Mouse (Mus musculus) MEL (cell line): ENCODE data around the gene Sipa1l3. TPM values are rescaled to one million over a fixed set of nuclear protein-coding genes. Genes with fewer than 3 reads are reported as not detected.

ENCODE experiments used
- DNase-seq: peaks from one replicate; pipeline ENCODE4 v3.0.0; 2011; ENCODE audit warnings: low read depth, low spot score
- H3K27ac ChIP-seq: 2 replicates; pipeline ENCODE4 v1.5.1; 2012; ENCODE audit warnings: low read depth, mild to moderate bottlenecking, control low read depth, low read length, moderate library complexity; ENCODE audit not compliant: control insufficient read depth
- H3K27me3 ChIP-seq, 2 experiments: fragments of 150-350 bp in 1 of 2; sonication (generic) in 1 of 2; 2 replicates each; pipeline ENCODE4 v1.6.1; 2012; ENCODE audit warnings: low read length in 2 of 2, mild to moderate bottlenecking in 2 of 2, improper control_type of control experiment in 1 of 2, moderate library complexity in 1 of 2; ENCODE audit not compliant: insufficient read depth in 2 of 2, control insufficient read depth in 1 of 2
- H3K36me3 ChIP-seq, 2 experiments: 2 replicates each; pipeline ENCODE4 v1.6.1; 2012 to 2014; ENCODE audit warnings: low read length in 2 of 2, improper control_type of control experiment in 1 of 2, inconsistent platforms in 1 of 2, mild to moderate bottlenecking in 1 of 2; ENCODE audit not compliant: insufficient read depth in 2 of 2, control insufficient read depth in 1 of 2
- H3K4me1 ChIP-seq, 2 experiments: fragments of 150-350 bp in 1 of 2; sonication (generic) in 1 of 2; 2 replicates each; pipeline ENCODE4 v1.6.1; 2012; ENCODE audit warnings: low read length in 2 of 2, improper control_type of control experiment in 1 of 2, mild to moderate bottlenecking in 1 of 2; ENCODE audit not compliant: insufficient read depth in 2 of 2, control insufficient read depth in 1 of 2
- H3K4me3 ChIP-seq, 2 experiments: fragments of 150-350 bp in 1 of 2; sonication (generic) in 1 of 2; 2 replicates each; pipeline ENCODE4 v1.5.1; 2012; ENCODE audit warnings: low read depth in 2 of 2, low read length in 2 of 2, mild to moderate bottlenecking in 2 of 2, moderate library complexity in 2 of 2, control low read depth in 1 of 2, improper control_type of control experiment in 1 of 2; ENCODE audit not compliant: control insufficient read depth in 1 of 2, insufficient read depth in 1 of 2
- H3K79me2 ChIP-seq: 2 replicates; pipeline ENCODE4 v1.6.1; 2012; ENCODE audit warnings: mild to moderate bottlenecking, low read length, moderate library complexity; ENCODE audit not compliant: control insufficient read depth, poor library complexity, insufficient read depth
- H3K9ac ChIP-seq: 2 replicates; pipeline ENCODE4 v1.6.1; 2012; ENCODE audit warnings: low read depth, mild to moderate bottlenecking, control low read depth, low read length, moderate library complexity; ENCODE audit not compliant: control insufficient read depth, poor library complexity, severe bottlenecking
- H3K9me3 ChIP-seq: fragments of 150-350 bp; sonication (generic); replicated peaks from 2 replicates; pipeline ENCODE4 v1.6.1; 2012; ENCODE audit warnings: mild to moderate bottlenecking, low read length, improper control_type of control experiment, moderate library complexity; ENCODE audit not compliant: insufficient read depth
- BHLHE40 ChIP-seq: IDR thresholded peaks from 2 replicates; pipeline ENCODE4 v1.6.1; 2012; ENCODE audit warnings: low read depth, mild to moderate bottlenecking, inconsistent platforms, low read length, improper control_type of control experiment, borderline replicate concordance
- CHD1 ChIP-seq: IDR thresholded peaks from 2 replicates; pipeline ENCODE4 v1.6.1; 2012; ENCODE audit warnings: low read depth, mild to moderate bottlenecking, inconsistent platforms, low read length, improper control_type of control experiment
- CTCF ChIP-seq, 3 experiments: IDR thresholded peaks in 2 of 3; conservative IDR thresholded peaks in 1 of 3; 2 replicates each; pipeline ENCODE4 v1.5.1; 2011 to 2012; ENCODE audit warnings: low read length in 3 of 3, low read depth in 2 of 3, mild to moderate bottlenecking in 2 of 3, improper control_type of control experiment in 1 of 3, inconsistent platforms in 1 of 3, mixed read lengths in 1 of 3, moderate library complexity in 1 of 3; ENCODE audit not compliant: control insufficient read depth in 1 of 3, insufficient read depth in 1 of 3, poor library complexity in 1 of 3, severe bottlenecking in 1 of 3
- E2F4 ChIP-seq: IDR thresholded peaks from 2 replicates; pipeline ENCODE4 v1.6.1; 2011; ENCODE audit warnings: low read depth, low read length, improper control_type of control experiment, borderline replicate concordance
- EP300 ChIP-seq, 2 experiments: IDR thresholded peaks; 2 replicates each; pipeline ENCODE4 v1.6.1; 2011; ENCODE audit warnings: improper control_type of control experiment in 2 of 2, low read length in 2 of 2, low read depth in 1 of 2, mild to moderate bottlenecking in 1 of 2
- KAT2A ChIP-seq: conservative IDR thresholded peaks from 2 replicates; pipeline ENCODE4 v1.6.1; 2012; ENCODE audit warnings: low read depth, low read length, improper control_type of control experiment, inconsistent platforms
- MAFK ChIP-seq: IDR thresholded peaks from 2 replicates; pipeline ENCODE4 v1.6.1; 2011; ENCODE audit warnings: low read depth, mild to moderate bottlenecking, low read length, improper control_type of control experiment, borderline replicate concordance
- MAX ChIP-seq: IDR thresholded peaks from 2 replicates; pipeline ENCODE4 v1.6.1; 2011; ENCODE audit warnings: low read length, improper control_type of control experiment
- MAZ ChIP-seq: IDR thresholded peaks from 2 replicates; pipeline ENCODE4 v1.6.1; 2012; ENCODE audit warnings: low read depth, mild to moderate bottlenecking, inconsistent platforms, low read length, improper control_type of control experiment
- MXI1 ChIP-seq: IDR thresholded peaks from 2 replicates; pipeline ENCODE4 v1.6.1; 2011; ENCODE audit warnings: mild to moderate bottlenecking, low read depth, low read length, improper control_type of control experiment
- NELFE ChIP-seq: IDR thresholded peaks from 2 replicates; pipeline ENCODE4 v1.6.1; 2011; ENCODE audit warnings: low read depth, low read length, improper control_type of control experiment
- POLR2A ChIP-seq, 2 experiments: IDR thresholded peaks; 2 replicates each; pipeline ENCODE4 v1.6.1; 2011 to 2012; ENCODE audit warnings: low read length in 2 of 2, mild to moderate bottlenecking in 2 of 2, control low read depth in 1 of 2, improper control_type of control experiment in 1 of 2, low read depth in 1 of 2, moderate library complexity in 1 of 2; ENCODE audit not compliant: control insufficient read depth in 1 of 2, insufficient read depth in 1 of 2, poor library complexity in 1 of 2
- POLR2AphosphoS5 ChIP-seq: IDR thresholded peaks from 2 replicates; pipeline ENCODE4 v1.6.1; 2012; ENCODE audit warnings: low read depth, borderline replicate concordance, mild to moderate bottlenecking, inconsistent platforms, low read length, moderate library complexity, mixed read lengths
- RAD21 ChIP-seq: IDR thresholded peaks from 2 replicates; pipeline ENCODE4 v1.6.1; 2011; ENCODE audit warnings: mild to moderate bottlenecking, low read depth, low read length, improper control_type of control experiment
- SIN3A ChIP-seq: IDR thresholded peaks from 2 replicates; pipeline ENCODE4 v1.6.1; 2012; ENCODE audit warnings: low read length, improper control_type of control experiment, inconsistent platforms
- TAL1 ChIP-seq: IDR thresholded peaks from 2 replicates; pipeline ENCODE4 v1.6.1; 2012; ENCODE audit warnings: mild to moderate bottlenecking, inconsistent platforms, low read length, moderate library complexity, mixed read lengths
- TBP ChIP-seq: IDR thresholded peaks from 2 replicates; pipeline ENCODE4 v1.8.0; 2011; ENCODE audit warnings: low read depth, low read length, improper control_type of control experiment
- USF1 ChIP-seq: IDR thresholded peaks from 2 replicates; pipeline ENCODE4 v1.6.1; 2014; ENCODE audit warnings: low read depth, mild to moderate bottlenecking, inconsistent platforms, low read length, improper control_type of control experiment, moderate library complexity
- USF2 ChIP-seq, 2 experiments: IDR thresholded peaks; 2 replicates each; pipeline ENCODE4 v1.6.1; 2011 to 2012; ENCODE audit warnings: improper control_type of control experiment in 2 of 2, low read length in 2 of 2, borderline replicate concordance in 1 of 2, inconsistent platforms in 1 of 2, low read depth in 1 of 2, mild to moderate bottlenecking in 1 of 2; ENCODE audit not compliant: insufficient read depth in 1 of 2
- ZC3H11A ChIP-seq: IDR thresholded peaks from 2 replicates; pipeline ENCODE4 v1.6.1; 2012; ENCODE audit warnings: low read depth, mild to moderate bottlenecking, inconsistent platforms, low read length, improper control_type of control experiment
- ZKSCAN1 ChIP-seq: IDR thresholded peaks from 2 replicates; pipeline ENCODE4 v1.6.1; 2012; ENCODE audit warnings: low read depth, mild to moderate bottlenecking, inconsistent platforms, low read length, improper control_type of control experiment, moderate library complexity
- ZMIZ1 ChIP-seq: IDR thresholded peaks from 2 replicates; pipeline ENCODE4 v1.6.1; 2012; ENCODE audit warnings: low read depth, mild to moderate bottlenecking, inconsistent platforms, low read length, improper control_type of control experiment, moderate library complexity
- ZNF384 ChIP-seq: IDR thresholded peaks from 2 replicates; pipeline ENCODE4 v1.6.1; 2012; ENCODE audit warnings: low read depth, mild to moderate bottlenecking, inconsistent platforms, low read length, improper control_type of control experiment
- polyA plus RNA-seq, 2 experiments: library from polyadenylated mRNA; stranded (reverse) in 1 of 2; unstranded in 1 of 2; fragments of >175 nt in 1 of 2; fragments of >200 nt in 1 of 2; gene quantifications; 2 replicates each; pipeline versions ENCODE4 v1.2.1 to v1.2.4; 2012; ENCODE audit warnings: low replicate concordance in 2 of 2, low read depth in 1 of 2; ENCODE audit not compliant: insufficient read length in 2 of 2, insufficient read depth in 1 of 2, missing spikeins in 1 of 2
- total RNA-seq: library from RNA; depleted of rRNA; stranded (reverse); fragments of 300-350 nt; gene quantifications from 2 replicates; pipeline ENCODE4 v1.2.3, GENCODE M21; 2012

The Sipa1l3 gene
- total and polyA plus RNA-seq, 3 experiments: 14.9 to 49.4 TPM; not detected in 1

- TF ChIP-seq POLR2AphosphoS5: no peak
- no peak for TF ChIP-seq MAZ
- TF ChIP-seq ZC3H11A: peak; percentile 7; the same call in 1 of the 2 replicates
- no peak for TF ChIP-seq ZMIZ1
- peak; percentile 37 for TF ChIP-seq RAD21
Observed at GRCm38 (mm10) chr7:29558744-29559143, 40.3 kb upstream of the Sipa1l3 start (continued).

GRCm38 (mm10) chr7:29556283-29556682 lies 37.8 kb upstream of the Sipa1l3 start:
- TF ChIP-seq NELFE (no peak), USF2 (IDR thresholded peaks at IDR 0.05; ENCODE audit: borderline replicate concordance in 1 of 2, insufficient read depth in 1 of 2, low read depth in 1 of 2, low read length in 2 of 2) (no peak), TBP (no peak), SIN3A (no peak), TAL1 (no peak), CHD1 (no peak), ZNF384 (no peak), KAT2A (no peak), MAFK (no peak), POLR2AphosphoS5 (no peak), CTCF (IDR thresholded peaks at IDR 0.05 in 2 of 3, conservative IDR thresholded peaks at IDR 0.05 in 1 of 3; ENCODE audit: control insufficient read depth in 1 of 3, insufficient read depth in 1 of 3, low read depth in 2 of 3, low read length in 3 of 3, poor library complexity in 1 of 3, severe bottlenecking in 1 of 3) (no peak), BHLHE40 (no peak), ZMIZ1 (no peak)
- no peaks in the 10 kb centered on the region for H3K27me3 ChIP-seq
- H3K9me3 ChIP-seq: no peaks in the 10 kb centered on the region
- no peak overlapping the region; the same call in 1 of the 2 replicates for H3K27ac ChIP-seq
- DNase-seq: no peak
- H3K4me3 ChIP-seq: no peak overlapping the region
- no peak overlapping the region for H3K9ac ChIP-seq
- H3K4me1 ChIP-seq: peaks cover 4 to 12% of the 10 kb centered on the region in 2 experiments; a peak in 2 of 4 replicates
- peaks cover 0 to 8% of the 10 kb centered on the region in 2 experiments; a peak in 2 of 4 replicates for H3K36me3 ChIP-seq
- no peaks in the 10 kb centered on the region for H3K79me2 ChIP-seq

GRCm38 (mm10) chr7:29555521-29555920 lies 37.1 kb upstream of the Sipa1l3 start:
- no peak for TF ChIP-seq ZKSCAN1
- TF ChIP-seq MAX: peak; percentile 59; the same call in 1 of the 2 replicates
- peak; percentile 69; the same call in 1 of the 2 replicates for TF ChIP-seq USF1
- no peak for TF ChIP-seq E2F4
- TF ChIP-seq MXI1: peak; percentile 59; the same call in 1 of the 2 replicates
- TF ChIP-seq EP300 (IDR thresholded peaks at IDR 0.05; ENCODE audit: low read depth in 1 of 2, low read length in 2 of 2): 0 out of 4 replicates have a peak, but pooled peaks of 1 of the 2 experiments have one; percentile 11
- TF ChIP-seq POLR2A (IDR thresholded peaks at IDR 0.05; ENCODE audit: control insufficient read depth in 1 of 2, insufficient read depth in 1 of 2, low read depth in 1 of 2, low read length in 2 of 2, poor library complexity in 1 of 2): no peak
- H3K36me3 ChIP-seq: peaks cover 0 to 8% of the 10 kb centered on the region in 2 experiments; a peak in 2 of 4 replicates
- H3K4me3 ChIP-seq: no peak overlapping the region
- peak overlapping the region; percentile 24; the same call in 1 of the 2 replicates for H3K9ac ChIP-seq
- H3K4me1 ChIP-seq: peaks cover 4 to 12% of the 10 kb centered on the region in 2 experiments; a peak in 2 of 4 replicates
- no peaks in the 10 kb centered on the region for H3K79me2 ChIP-seq
- H3K27ac ChIP-seq: no peak overlapping the region; the same call in 1 of the 2 replicates
- H3K27me3 ChIP-seq: peaks cover 0 to 1% of the 10 kb centered on the region in 2 experiments; a peak in 1 of 4 replicates
- peak; percentile 37 for DNase-seq
- no peaks in the 10 kb centered on the region for H3K9me3 ChIP-seq
